Mouse (Mus musculus): ENCODE results near the gene Mettl6. TPM values are rescaled to one million over a fixed set of nuclear protein-coding genes. Genes with fewer than 3 reads are reported as not detected.

Gene Mettl6
- polyA plus RNA-seq, 1 experiment from 2014 or later = 73.8 TPM

DNA sequence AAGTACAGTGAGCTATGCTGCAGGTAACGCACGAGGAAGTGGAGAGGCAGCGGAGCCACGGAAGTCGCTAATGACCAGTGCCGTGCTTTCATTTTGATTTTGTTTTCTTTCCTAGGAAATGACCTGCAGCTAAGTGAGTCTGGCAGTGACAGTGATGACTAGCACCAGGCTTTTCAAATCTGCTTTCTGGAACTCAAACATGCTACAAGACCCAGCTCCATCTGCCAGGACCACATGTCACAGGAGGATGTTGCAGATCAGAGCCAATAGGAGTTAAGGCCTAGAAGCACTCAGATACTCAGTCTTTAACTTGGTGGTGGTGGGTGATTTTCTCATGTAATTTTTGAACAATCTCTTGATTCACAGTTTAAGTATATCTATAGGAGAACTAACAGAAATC is 11.6 kb upstream of the Mettl6 start:
- no peak overlapping the region for H3K4me3 ChIP-seq
- H3K36me3 ChIP-seq = peaks cover 87% of the 10 kb centered on the region
- H3K27ac ChIP-seq = no peak overlapping the region
- no peak for ATAC-seq (ENCODE audit: insufficient number of reproducible peaks, insufficient read depth, low FRiP score, low TSS enrichment, low read depth)
- H3K4me2 ChIP-seq = no peak overlapping the region
- no peaks in the 10 kb centered on the region for H3K4me1 ChIP-seq
- 95% methylated on average over 6 of the region's 6 CpGs for WGBS
- H3K27me3 ChIP-seq = no peaks in the 10 kb centered on the region
- H3K9me3 ChIP-seq = no peaks in the 10 kb centered on the region
- H3K9ac ChIP-seq = no peak overlapping the region

DNA sequence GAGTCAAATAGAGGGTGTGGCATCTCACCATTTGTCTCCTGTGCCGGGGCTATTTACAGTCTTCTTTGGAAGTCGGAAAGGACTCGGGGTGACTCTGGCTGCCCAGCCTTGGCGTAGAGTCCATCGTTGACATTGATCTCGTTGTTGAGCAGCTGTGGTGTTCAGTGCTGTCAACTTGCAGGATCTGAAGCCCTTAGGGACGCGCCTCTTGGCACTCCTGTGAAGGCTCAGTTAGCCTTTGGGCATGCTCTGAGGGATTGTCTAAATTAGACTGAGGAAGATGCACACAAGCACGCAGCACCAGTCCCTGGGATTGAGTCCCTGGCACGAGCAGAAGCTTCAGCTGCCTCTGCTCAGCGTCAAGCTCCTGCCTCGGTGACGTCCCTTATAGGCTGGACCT is 8.6 kb upstream of the Mettl6 start:
- H3K27me3 ChIP-seq = no peaks in the 10 kb centered on the region
- WGBS = 95% methylated on average over 13 of the region's 13 CpGs
- no peak overlapping the region for H3K4me3 ChIP-seq
- no peak overlapping the region for H3K27ac ChIP-seq
- no peaks in the 10 kb centered on the region for H3K4me1 ChIP-seq
- peaks cover 88% of the 10 kb centered on the region for H3K36me3 ChIP-seq
- H3K4me2 ChIP-seq = no peak overlapping the region
- no peak for ATAC-seq (ENCODE audit: insufficient number of reproducible peaks, insufficient read depth, low FRiP score, low TSS enrichment, low read depth)
- no peaks in the 10 kb centered on the region for H3K9me3 ChIP-seq
- H3K9ac ChIP-seq = no peak overlapping the region

DNA sequence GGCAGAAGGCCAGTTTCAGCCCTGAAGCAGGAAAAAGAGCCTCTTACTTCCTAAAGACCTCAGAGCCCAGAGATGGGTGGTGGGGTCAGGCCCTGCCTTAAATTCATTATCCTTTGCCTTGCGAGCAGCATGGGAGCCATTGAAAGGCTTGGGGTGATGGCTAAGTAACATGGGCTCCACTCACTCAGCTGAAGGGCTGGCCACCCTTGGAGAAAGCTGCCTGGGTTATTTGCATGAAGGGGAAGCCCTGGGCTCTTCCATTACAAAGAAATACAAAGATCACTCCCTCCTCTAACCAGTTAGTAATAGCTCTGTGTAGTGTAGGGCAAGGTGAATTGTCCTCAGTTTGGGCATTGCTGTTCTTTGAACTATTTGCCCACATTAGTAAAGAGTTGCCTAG is 4.7 kb upstream of the Mettl6 start:
- Histone ChIP-seq H3K4me2 (no peak overlapping the region), H3K27me3 (no peaks in the 10 kb centered on the region), H3K9ac (no peak overlapping the region), H3K27ac (no peak overlapping the region), H3K4me3 (no peak overlapping the region), H3K9me3 (no peaks in the 10 kb centered on the region), H3K36me3 (peaks cover 58% of the 10 kb centered on the region), H3K4me1 (peaks cover 20% of the 10 kb centered on the region)
- WGBS = 71% methylated on average over 1 of the region's 1 CpGs
- ATAC-seq (ENCODE audit: insufficient number of reproducible peaks, insufficient read depth, low FRiP score, low TSS enrichment, low read depth) = no peak

DNA sequence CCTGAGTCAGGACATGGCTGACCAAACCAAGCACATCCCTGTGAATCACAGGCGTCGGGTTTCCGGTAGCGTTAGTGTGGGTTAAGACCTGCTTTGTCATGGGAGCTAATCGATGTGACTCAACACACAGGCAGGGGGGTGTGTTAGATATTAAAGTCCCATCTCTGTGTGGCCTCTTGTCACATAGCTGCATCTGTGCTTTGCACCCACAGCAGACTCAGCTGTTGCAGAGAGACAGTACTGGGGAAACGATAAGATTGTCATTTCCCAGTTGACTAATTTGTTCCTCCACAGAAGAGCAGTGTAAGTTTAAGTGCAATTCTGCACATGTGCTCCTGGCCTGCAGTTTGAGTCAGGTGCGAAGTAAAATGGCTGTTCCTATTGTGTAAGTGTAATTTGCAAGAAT is 1.4 kb upstream of the Mettl6 start:
- 39% methylated on average over 7 of the region's 7 CpGs for WGBS
- peaks cover 43% of the 10 kb centered on the region for H3K36me3 ChIP-seq

DNA sequence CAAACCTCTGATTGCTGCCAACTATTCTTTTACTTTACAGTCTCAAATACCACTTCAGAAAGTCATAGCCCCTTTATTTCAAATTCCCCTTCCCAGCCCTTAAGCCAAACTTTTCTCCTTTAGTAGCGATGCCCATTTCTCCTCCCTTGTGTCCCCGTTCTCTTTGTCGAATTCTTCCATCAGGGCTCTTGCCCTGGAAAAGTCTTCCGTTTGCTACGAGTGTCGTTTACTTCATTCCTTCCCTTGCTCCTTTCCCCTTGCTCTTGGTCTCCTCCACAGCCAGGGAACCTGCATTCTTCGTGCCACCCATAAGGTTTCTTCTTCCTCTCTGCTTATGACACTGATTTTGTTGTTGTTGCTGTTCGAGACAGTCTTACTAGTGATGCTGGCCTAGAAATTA is 698 bp upstream of the Mettl6 start:
- H3K4me3 ChIP-seq = peak overlapping the region; percentile 94
- H3K9me3 ChIP-seq = no peaks in the 10 kb centered on the region
- H3K36me3 ChIP-seq = peaks cover 48% of the 10 kb centered on the region
- peaks cover 39% of the 10 kb centered on the region for H3K4me1 ChIP-seq
- no peaks in the 10 kb centered on the region for H3K27me3 ChIP-seq
- peak overlapping the region; percentile 94 for H3K4me2 ChIP-seq
- ATAC-seq (ENCODE audit: insufficient number of reproducible peaks, insufficient read depth, low FRiP score, low TSS enrichment, low read depth) = no peak
- 3% methylated on average over 8 of the region's 8 CpGs for WGBS
- peak overlapping the region; percentile 93 for H3K27ac ChIP-seq
- peak overlapping the region; percentile 89 for H3K9ac ChIP-seq

More for the DNA sequence above, 1.4 kb upstream of the Mettl6 start:
- ATAC-seq (ENCODE audit: insufficient number of reproducible peaks, insufficient read depth, low FRiP score, low TSS enrichment, low read depth) = no peak
- no peaks in the 10 kb centered on the region for H3K9me3 ChIP-seq
- peak overlapping the region; percentile 94 for H3K4me2 ChIP-seq
- peak overlapping the region; percentile 94 for H3K4me3 ChIP-seq
- H3K4me1 ChIP-seq = peaks cover 39% of the 10 kb centered on the region
- peak overlapping the region; percentile 89 for H3K9ac ChIP-seq
- H3K27ac ChIP-seq = peak overlapping the region; percentile 93; the same call in 1 of the 2 replicates
- H3K27me3 ChIP-seq = no peaks in the 10 kb centered on the region

DNA sequence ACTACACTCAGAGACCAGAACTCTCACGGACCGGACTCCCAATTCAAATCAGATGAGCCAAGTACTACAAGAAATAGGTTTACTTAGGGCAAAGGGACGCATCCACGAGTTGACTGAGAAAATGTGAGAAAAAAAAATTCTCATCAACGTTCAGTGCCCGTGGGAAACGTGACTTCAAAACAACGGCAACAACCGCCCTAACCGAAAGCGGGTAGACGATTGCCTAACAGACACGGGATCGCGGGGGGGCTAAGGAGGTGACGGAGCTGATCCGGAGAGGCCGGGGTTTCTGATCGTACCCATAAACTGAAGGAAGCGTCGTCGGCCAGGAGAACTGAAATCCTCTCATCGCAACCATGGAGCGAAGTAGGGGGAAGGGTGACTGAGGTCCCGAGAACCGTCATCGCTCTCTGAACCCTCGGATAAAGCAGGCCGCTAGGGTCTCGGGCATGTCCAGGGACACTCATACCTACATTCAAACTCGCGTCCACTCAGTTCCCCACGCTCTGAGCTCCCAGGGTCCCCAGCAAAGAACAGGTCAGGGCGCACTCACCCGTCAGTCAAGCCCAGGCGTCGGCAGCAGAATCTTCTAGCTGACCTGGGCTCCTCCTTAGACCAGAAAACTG is 378 bp downstream of the Mettl6 start, which contains the start of gene Eaf1:
Gene Eaf1 (plus strand): TSS at position 51 of the 626 bp plus-strand sequence.
- Histone ChIP-seq H3K36me3 (peaks cover 48% of the 10 kb centered on the region), H3K27me3 (no peaks in the 10 kb centered on the region), H3K9me3 (no peaks in the 10 kb centered on the region), H3K4me1 (peaks cover 39% of the 10 kb centered on the region), H3K27ac (peak within 1 kb of the TSS; percentile 93), H3K9ac (peak within 1 kb of the TSS; percentile 89), H3K4me3 (peak within 1 kb of the TSS; percentile 94), H3K4me2 (peak within 1 kb of the TSS; percentile 94)
- WGBS = 1% methylated on average over 37 of the region's 37 CpGs
- no peak for ATAC-seq (ENCODE audit: insufficient number of reproducible peaks, insufficient read depth, low FRiP score, low TSS enrichment, low read depth)

DNA sequence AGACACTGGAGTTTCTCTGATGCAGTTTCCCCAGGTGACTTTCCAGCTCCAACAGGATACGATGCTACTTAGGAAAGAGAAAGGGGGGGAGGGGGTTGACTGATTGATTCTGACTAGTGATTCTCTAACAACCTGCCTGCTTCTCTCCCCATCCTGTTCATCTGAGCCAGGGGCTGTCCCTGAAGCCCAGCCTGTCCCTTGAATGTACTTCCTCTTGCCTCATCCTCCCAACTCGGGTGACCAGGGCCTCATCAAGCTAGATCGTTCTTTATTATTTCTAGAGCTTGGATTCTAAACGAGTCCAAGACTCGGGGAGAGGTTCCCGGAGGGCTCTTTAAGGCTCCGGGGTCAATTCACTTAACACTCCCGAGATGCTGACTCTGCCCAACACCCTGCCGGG is 939 bp downstream of the Mettl6 start:
- Histone ChIP-seq H3K9ac (peak overlapping the region; percentile 89), H3K36me3 (peaks cover 49% of the 10 kb centered on the region), H3K4me2 (peak overlapping the region; percentile 94), H3K27ac (no peak overlapping the region), H3K4me3 (peak overlapping the region; percentile 94), H3K9me3 (no peaks in the 10 kb centered on the region), H3K4me1 (peaks cover 39% of the 10 kb centered on the region), H3K27me3 (no peaks in the 10 kb centered on the region)
- WGBS = 35% methylated on average over 9 of the region's 9 CpGs
- no peak for ATAC-seq (ENCODE audit: insufficient number of reproducible peaks, insufficient read depth, low FRiP score, low TSS enrichment, low read depth)

DNA sequence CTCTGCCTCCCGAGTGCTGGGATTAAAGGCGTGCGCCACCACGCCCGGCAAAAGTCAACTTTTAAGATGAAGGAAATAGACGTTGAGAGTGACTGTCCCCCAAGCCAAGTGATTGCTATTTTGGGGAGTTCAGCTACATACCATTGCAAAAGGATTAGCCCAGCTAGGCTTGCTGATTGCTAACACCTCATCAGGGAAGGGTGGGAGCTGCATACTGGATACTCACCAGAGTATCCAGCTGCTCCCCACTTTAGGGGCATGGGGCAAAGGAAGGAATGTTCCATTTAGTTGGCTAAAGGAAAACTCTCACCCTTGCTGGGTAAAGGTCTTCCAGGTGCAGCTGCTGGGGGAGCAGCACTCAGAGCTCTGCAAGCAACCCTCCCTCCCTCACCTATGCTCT is 6.8 kb downstream of the Mettl6 start:
- no peak overlapping the region for H3K9ac ChIP-seq
- peaks cover 92% of the 10 kb centered on the region for H3K36me3 ChIP-seq
- ATAC-seq (ENCODE audit: insufficient number of reproducible peaks, insufficient read depth, low FRiP score, low TSS enrichment, low read depth) = no peak
- no peaks in the 10 kb centered on the region for H3K9me3 ChIP-seq
- H3K27me3 ChIP-seq = no peaks in the 10 kb centered on the region
- peaks cover 7% of the 10 kb centered on the region for H3K4me1 ChIP-seq
- no peak overlapping the region for H3K4me2 ChIP-seq
- H3K4me3 ChIP-seq = no peak overlapping the region
- WGBS = 92% methylated on average over 6 of the region's 6 CpGs
- no peak overlapping the region for H3K27ac ChIP-seq

DNA sequence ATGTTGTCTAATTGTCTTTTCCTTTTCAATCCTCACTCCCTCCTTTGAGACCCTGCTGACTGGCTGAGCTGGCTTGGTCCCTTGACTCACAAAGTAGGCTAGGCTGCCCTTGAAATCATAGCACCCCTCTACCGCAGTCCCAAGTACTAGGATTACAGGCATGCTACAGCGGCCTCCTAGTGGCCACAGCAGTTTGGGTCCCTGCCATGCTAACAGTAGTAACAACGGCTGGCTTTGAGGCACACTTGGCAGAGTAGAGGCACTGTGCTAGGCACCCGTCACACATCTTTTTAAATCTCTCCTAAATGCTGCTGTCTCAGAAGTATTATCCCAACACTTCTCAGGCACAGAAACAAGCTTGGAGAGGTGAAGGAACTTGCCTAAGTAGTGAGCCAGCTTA is 8.4 kb downstream of the Mettl6 start:
- 76% methylated on average over 4 of the region's 4 CpGs for WGBS
- Histone ChIP-seq H3K36me3 (peaks cover 94% of the 10 kb centered on the region), H3K4me3 (no peak overlapping the region), H3K4me2 (no peak overlapping the region), H3K4me1 (no peaks in the 10 kb centered on the region), H3K27me3 (no peaks in the 10 kb centered on the region), H3K9ac (no peak overlapping the region), H3K27ac (no peak overlapping the region), H3K9me3 (no peaks in the 10 kb centered on the region)
- no peak for ATAC-seq (ENCODE audit: insufficient number of reproducible peaks, insufficient read depth, low FRiP score, low TSS enrichment, low read depth)

DNA sequence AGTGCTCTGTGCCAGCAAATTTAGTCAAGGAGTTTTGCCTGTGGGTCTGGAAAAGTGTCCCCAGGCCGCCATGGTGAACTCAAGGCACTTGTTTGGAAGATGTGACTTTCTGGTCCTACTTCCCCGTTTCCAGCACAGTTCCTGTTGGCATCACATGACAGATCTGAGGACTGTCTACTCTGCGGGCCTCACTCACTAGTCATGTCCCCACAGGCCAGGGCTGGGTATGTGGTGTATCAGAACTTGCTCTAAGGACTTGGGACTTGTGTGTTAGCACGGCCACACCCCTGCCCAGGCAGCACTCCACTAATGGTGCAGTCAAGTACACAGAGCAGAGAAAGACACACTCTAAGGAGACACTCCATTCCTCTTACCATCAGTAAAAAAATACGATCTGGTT is 12.4 kb downstream of the Mettl6 start:
- no peak for ATAC-seq (ENCODE audit: insufficient number of reproducible peaks, insufficient read depth, low FRiP score, low TSS enrichment, low read depth)
- Histone ChIP-seq H3K4me1 (no peaks in the 10 kb centered on the region), H3K9me3 (no peaks in the 10 kb centered on the region), H3K27me3 (no peaks in the 10 kb centered on the region), H3K36me3 (peaks cover 93% of the 10 kb centered on the region), H3K4me3 (no peak overlapping the region), H3K9ac (no peak overlapping the region), H3K27ac (no peak overlapping the region), H3K4me2 (no peak overlapping the region)
- 88% methylated on average over 5 of the region's 5 CpGs for WGBS

DNA sequence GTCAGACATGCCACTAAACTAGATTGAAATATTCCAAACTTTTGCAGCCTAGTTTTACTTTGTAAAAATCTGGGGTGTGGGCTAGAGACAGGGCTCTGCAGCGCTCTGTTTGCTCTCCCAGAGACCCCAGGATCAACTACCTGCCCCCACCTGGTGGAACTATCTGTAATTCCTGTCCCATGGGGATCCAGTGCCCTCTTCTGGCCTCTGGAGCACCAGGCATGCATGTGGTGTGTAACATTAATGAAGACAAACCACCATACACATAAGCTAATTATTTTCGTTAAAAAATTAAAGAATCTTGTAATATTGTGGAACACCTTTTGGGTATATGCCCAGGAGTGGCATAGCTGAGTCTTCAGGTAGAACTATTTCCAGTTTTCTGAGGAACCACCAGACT is 21.5 kb downstream of the Mettl6 start:
- Histone ChIP-seq H3K36me3 (peaks cover 3% of the 10 kb centered on the region), H3K9me3 (no peaks in the 10 kb centered on the region), H3K9ac (no peak overlapping the region), H3K4me2 (no peak overlapping the region), H3K27me3 (no peaks in the 10 kb centered on the region), H3K4me3 (no peak overlapping the region), H3K27ac (no peak overlapping the region), H3K4me1 (no peaks in the 10 kb centered on the region)
- no peak for ATAC-seq (ENCODE audit: insufficient number of reproducible peaks, insufficient read depth, low FRiP score, low TSS enrichment, low read depth)
- 72% methylated on average over 2 of the region's 2 CpGs for WGBS

DNA sequence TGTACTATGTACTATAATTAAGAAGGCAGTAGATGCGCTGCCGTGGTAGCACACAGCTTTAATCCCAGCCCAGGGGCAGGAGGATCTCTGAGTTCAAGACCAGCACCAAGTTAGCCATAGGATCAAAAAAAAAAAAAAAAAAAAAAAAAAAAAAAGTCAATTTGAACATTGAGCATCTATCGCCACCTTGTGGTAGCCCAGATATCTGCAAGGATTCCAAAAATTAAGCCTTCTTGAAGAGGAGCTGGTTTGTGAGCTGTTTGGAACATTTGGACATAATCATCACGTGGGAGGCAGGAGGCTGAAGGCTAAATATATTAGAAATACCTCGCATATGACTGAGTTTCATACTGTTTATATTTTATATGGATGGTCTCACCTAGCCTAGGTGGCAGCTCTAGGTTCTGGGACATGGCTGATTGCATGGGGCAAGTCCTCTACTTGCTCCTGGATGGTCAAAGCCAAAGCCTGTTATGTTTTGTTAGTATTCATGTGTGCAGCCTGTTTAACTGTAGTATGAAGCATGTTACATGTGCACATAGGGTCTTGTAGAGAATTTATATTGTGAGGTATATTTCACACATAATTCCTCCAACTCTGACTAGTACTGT is 22.3 kb downstream of the Mettl6 start:
- 2% methylated on average over 5 of the region's 5 CpGs for WGBS
- Histone ChIP-seq H3K4me1 (no peaks in the 10 kb centered on the region), H3K27me3 (no peaks in the 10 kb centered on the region), H3K4me3 (no peak overlapping the region), H3K36me3 (no peaks in the 10 kb centered on the region), H3K9me3 (no peaks in the 10 kb centered on the region), H3K4me2 (no peak overlapping the region), H3K27ac (no peak overlapping the region), H3K9ac (no peak overlapping the region)
- no peak for ATAC-seq (ENCODE audit: insufficient number of reproducible peaks, insufficient read depth, low FRiP score, low TSS enrichment, low read depth)
